Mouse (Mus musculus) lung, embryonic 16.5 days (tissue): ENCODE results near the gene Yipf4. TPM values are rescaled to one million over a fixed set of nuclear protein-coding genes. Genes with fewer than 3 reads are reported as not detected.

ENCODE experiments used
- ATAC-seq: fragments of 200-750 bp; cut with Nextera tagmentation; 2 replicates; pipeline ENCODE4 v1.8.0; 2017; ENCODE audit warnings: low read depth, mild to moderate bottlenecking, moderate library complexity
- H3K27ac ChIP-seq: fragments of 300-500 bp; sonication (generic); 2 replicates; pipeline ENCODE4 v1.5.1; 2014; ENCODE audit warnings: mild to moderate bottlenecking, control low read depth, low read length
- H3K27me3 ChIP-seq: fragments of 300-500 bp; sonication (generic); 2 replicates; pipeline ENCODE4 v1.6.1; 2014; ENCODE audit warnings: low read depth, low read length, mixed read lengths; ENCODE audit not compliant: control insufficient read depth, insufficient read depth
- H3K36me3 ChIP-seq: fragments of 300-500 bp; sonication (generic); 2 replicates; pipeline ENCODE4 v1.6.1; 2014; ENCODE audit warnings: low read length; ENCODE audit not compliant: control insufficient read depth, insufficient read depth
- H3K4me1 ChIP-seq: fragments of 300-500 bp; sonication (generic); replicated peaks from 2 replicates; pipeline ENCODE4 v1.6.1; 2014; ENCODE audit warnings: low read length, mixed read lengths; ENCODE audit not compliant: control insufficient read depth, insufficient read depth
- H3K4me2 ChIP-seq: fragments of 300-500 bp; sonication (generic); 2 replicates; pipeline ENCODE4 v1.6.1; 2014; ENCODE audit warnings: low read depth, low read length, control low read depth
- H3K4me3 ChIP-seq: fragments of 300-500 bp; sonication (generic); 2 replicates; pipeline ENCODE4 v1.5.1; 2014; ENCODE audit warnings: mild to moderate bottlenecking, low read length, control low read depth
- H3K9ac ChIP-seq: fragments of 300-500 bp; sonication (generic); 2 replicates; pipeline ENCODE4 v1.6.1; 2014; ENCODE audit warnings: low read length, control low read depth
- H3K9me3 ChIP-seq: fragments of 300-500 bp; sonication (generic); 2 replicates; pipeline ENCODE4 v1.6.1; 2016; ENCODE audit warnings: low read length; ENCODE audit not compliant: control insufficient read depth
- WGBS: fragments of 180-500 bp; shearing (Covaris S2); extraction: QIAGEN DNeasy Blood & Tissue Kit; methylation state at CpG from one replicate; pipeline ENCODE4 v1.1.7; 2014; 5-methylcytosine and 5-hydroxymethylcytosine counted together
- polyA plus RNA-seq: library from polyadenylated mRNA; unstranded; fragments of >200 nt; fragmentation: Nextera tagmentation; extraction: Ambion mirVana; gene quantifications from 2 replicates; pipeline ENCODE4 v1.2.1, GENCODE M21; 2015

The Yipf4 gene
- polyA plus RNA-seq, 1 experiment from 2014 or later: 67.9 TPM

GRCm38 (mm10) chr17:74512308-74512707 is 23.0 kb downstream of the Yipf4 start:
- no peak overlapping the region for H3K4me2 ChIP-seq
- H3K4me3 ChIP-seq: no peak overlapping the region
- no peaks in the 10 kb centered on the region for H3K4me1 ChIP-seq
- no peaks in the 10 kb centered on the region for H3K27me3 ChIP-seq
- H3K27ac ChIP-seq: no peak overlapping the region
- H3K9me3 ChIP-seq: no peaks in the 10 kb centered on the region
- WGBS: 81% methylated on average over 2 of the region's 2 CpGs
- ATAC-seq: no peak
- no peak overlapping the region for H3K9ac ChIP-seq
- no peaks in the 10 kb centered on the region for H3K36me3 ChIP-seq

GRCm38 (mm10) chr17:74522797-74523723 is 33.8 kb downstream of the Yipf4 start:
- Histone ChIP-seq H3K27ac (no peak overlapping the region), H3K4me3 (no peak overlapping the region), H3K9ac (no peak overlapping the region), H3K9me3 (no peaks in the 10 kb centered on the region), H3K4me1 (peaks cover 8% of the 10 kb centered on the region), H3K36me3 (no peaks in the 10 kb centered on the region), H3K4me2 (no peak overlapping the region), H3K27me3 (no peaks in the 10 kb centered on the region)
- 83% methylated on average over 8 of the region's 8 CpGs for WGBS
- no peak for ATAC-seq

- 88% methylated on average over 2 of the region's 2 CpGs for WGBS
- no peaks in the 10 kb centered on the region for H3K9me3 ChIP-seq
Measured at GRCm38 (mm10) chr17:74526117-74526516, 36.8 kb downstream of the Yipf4 start.

GRCm38 (mm10) chr17:74526806-74527653 is 37.7 kb downstream of the Yipf4 start:
- WGBS: 85% methylated on average over 9 of the region's 9 CpGs
- ATAC-seq: no peak
- Histone ChIP-seq H3K9ac (peak overlapping the region; percentile 74), H3K4me1 (peaks cover 19% of the 10 kb centered on the region), H3K4me3 (peak overlapping the region; percentile 99), H3K27ac (peak overlapping the region; percentile 100), H3K36me3 (no peaks in the 10 kb centered on the region), H3K9me3 (no peaks in the 10 kb centered on the region), H3K27me3 (no peaks in the 10 kb centered on the region), H3K4me2 (peak overlapping the region; percentile 63)

More at GRCm38 (mm10) chr17:74526117-74526516, 36.8 kb downstream of the Yipf4 start:
- no peaks in the 10 kb centered on the region for H3K36me3 ChIP-seq
- H3K27me3 ChIP-seq: no peaks in the 10 kb centered on the region
- ATAC-seq: no peak
- H3K4me1 ChIP-seq: peaks cover 19% of the 10 kb centered on the region
- no peak overlapping the region for H3K27ac ChIP-seq
- no peak overlapping the region for H3K9ac ChIP-seq
- no peak overlapping the region for H3K4me2 ChIP-seq
- H3K4me3 ChIP-seq: no peak overlapping the region

GRCm38 (mm10) chr17:74527729-74528607 is 38.7 kb downstream of the Yipf4 start, which contains the start of gene Birc6:
Gene Birc6 (plus strand): TSS chr17:74528295.
- peak within 1 kb of the TSS; percentile 70 for H3K4me2 ChIP-seq
- H3K36me3 ChIP-seq: no peaks in the 10 kb centered on the region
- no peaks in the 10 kb centered on the region for H3K27me3 ChIP-seq
- peak; percentile 97 for ATAC-seq
- H3K9ac ChIP-seq: peak within 1 kb of the TSS; percentile 99
- H3K4me3 ChIP-seq: peak within 1 kb of the TSS; percentile 99
- H3K4me1 ChIP-seq: peaks cover 19% of the 10 kb centered on the region
- H3K9me3 ChIP-seq: no peaks in the 10 kb centered on the region
- 0% methylated on average over 70 of the region's 71 CpGs for WGBS
- H3K27ac ChIP-seq: peak within 1 kb of the TSS; percentile 100

- Histone ChIP-seq H3K4me3 (peak overlapping the region; percentile 99), H3K36me3 (no peaks in the 10 kb centered on the region), H3K9ac (peak overlapping the region; percentile 99), H3K9me3 (no peaks in the 10 kb centered on the region), H3K4me1 (peaks cover 19% of the 10 kb centered on the region), H3K4me2 (peak overlapping the region; percentile 70), H3K27me3 (no peaks in the 10 kb centered on the region), H3K27ac (peak overlapping the region; percentile 99)
- WGBS: 0% methylated on average over 69 of the region's 72 CpGs
- ATAC-seq: peak; percentile 49
Measured at GRCm38 (mm10) chr17:74528648-74529532, 39.6 kb downstream of the Yipf4 start.

GRCm38 (mm10) chr17:74529533-74529824 is 40.2 kb downstream of the Yipf4 start:
- H3K4me3 ChIP-seq: peak overlapping the region; percentile 99
- no peak for ATAC-seq

GRCm38 (mm10) chr17:74534971-74535370 is 45.7 kb downstream of the Yipf4 start:
- Histone ChIP-seq H3K27ac (no peak overlapping the region), H3K4me2 (no peak overlapping the region), H3K4me1 (peaks cover 8% of the 10 kb centered on the region), H3K9me3 (no peaks in the 10 kb centered on the region), H3K9ac (no peak overlapping the region), H3K36me3 (no peaks in the 10 kb centered on the region), H3K27me3 (no peaks in the 10 kb centered on the region), H3K4me3 (no peak overlapping the region)
- WGBS: 92% methylated on average over 4 of the region's 4 CpGs
- ATAC-seq: no peak

More at GRCm38 (mm10) chr17:74529533-74529824, 40.2 kb downstream of the Yipf4 start:
- peaks cover 19% of the 10 kb centered on the region for H3K4me1 ChIP-seq
- H3K9ac ChIP-seq: peak overlapping the region; percentile 99
- H3K9me3 ChIP-seq: no peaks in the 10 kb centered on the region
- no peaks in the 10 kb centered on the region for H3K27me3 ChIP-seq
- WGBS: 7% methylated on average over 3 of the region's 3 CpGs
- H3K4me2 ChIP-seq: peak overlapping the region; percentile 70
- H3K36me3 ChIP-seq: no peaks in the 10 kb centered on the region
- H3K27ac ChIP-seq: 0 out of 2 replicates have a peak overlapping the region, but pooled peaks have one; percentile 99
